Mouse (Mus musculus) ES-E14 (cell line): ENCODE results near the gene Gbx1. TPM values are rescaled to one million over a fixed set of nuclear protein-coding genes. Genes with fewer than 3 reads are reported as not detected.

Source experiments
- DNase-seq: peaks from one replicate; pipeline ENCODE4 v3.0.0-alpha.2; 2013; ENCODE audit warnings: low read depth, low spot score
- H3K27ac ChIP-seq: 2 replicates; pipeline ENCODE4 v1.5.1; 2012; ENCODE audit warnings: low read depth, mild to moderate bottlenecking, low read length, moderate library complexity, mixed read lengths; ENCODE audit not compliant: poor library complexity, insufficient read depth, severe bottlenecking
- H3K36me3 ChIP-seq: 2 replicates; pipeline ENCODE4 v1.6.1; 2012; ENCODE audit warnings: mild to moderate bottlenecking, low read length, moderate library complexity, mixed read lengths; ENCODE audit not compliant: control insufficient read depth, poor library complexity, insufficient read depth, severe bottlenecking
- H3K4me1 ChIP-seq, 2 experiments: fragments of 150-350 bp in 1 of 2; sonication (generic) in 1 of 2; 2 replicates each; pipeline ENCODE4 v1.6.1; 2012; ENCODE audit warnings: low read length in 2 of 2, mild to moderate bottlenecking in 1 of 2, mixed read lengths in 1 of 2; ENCODE audit not compliant: control insufficient read depth in 2 of 2, insufficient read depth in 2 of 2, poor library complexity in 1 of 2
- H3K4me3 ChIP-seq, 2 experiments: fragments of 150-350 bp in 1 of 2; sonication (generic) in 1 of 2; 2 replicates each; pipeline ENCODE4 v1.5.1; 2012; ENCODE audit warnings: low read length in 2 of 2, low read depth in 1 of 2, mild to moderate bottlenecking in 1 of 2, mixed read lengths in 1 of 2; ENCODE audit not compliant: insufficient read depth in 1 of 2, poor library complexity in 1 of 2, severe bottlenecking in 1 of 2
- H3K9ac ChIP-seq: 2 replicates; pipeline ENCODE4 v1.6.1; 2012; ENCODE audit warnings: low read depth, mild to moderate bottlenecking, low read length, mixed read lengths; ENCODE audit not compliant: poor library complexity, insufficient read depth, severe bottlenecking
- H3K9me3 ChIP-seq: fragments of 150-350 bp; sonication (generic); 2 replicates; pipeline ENCODE4 v1.6.1; 2012; ENCODE audit warnings: low read depth, mild to moderate bottlenecking, low read length; ENCODE audit not compliant: control insufficient read depth, insufficient read depth
- CHD2 ChIP-seq: IDR thresholded peaks from 2 replicates; pipeline ENCODE4 v1.6.1; 2014; ENCODE audit warnings: mild to moderate bottlenecking, low read depth, low read length, inconsistent platforms
- HCFC1 ChIP-seq: IDR thresholded peaks from 2 replicates; pipeline ENCODE4 v1.6.1; 2012; ENCODE audit warnings: low read length, inconsistent platforms, borderline replicate concordance; ENCODE audit not compliant: insufficient read depth
- MAFK ChIP-seq: IDR thresholded peaks from 2 replicates; pipeline ENCODE4 v1.6.1; 2014; ENCODE audit warnings: mild to moderate bottlenecking, low read depth, low read length, inconsistent platforms; ENCODE audit not compliant: insufficient read depth
- ZC3H11A ChIP-seq: IDR thresholded peaks from 2 replicates; pipeline ENCODE4 v1.6.1; 2012; ENCODE audit warnings: low read depth, mild to moderate bottlenecking, inconsistent platforms, low read length, borderline replicate concordance
- ZNF384 ChIP-seq: IDR thresholded peaks from 2 replicates; pipeline ENCODE4 v1.6.1; 2012; ENCODE audit warnings: low read depth, low read length, inconsistent platforms
- in situ Hi-C, 2 experiments: fragments of 600-800 bp; cut with MboI; formaldehyde crosslinking; loops; one replicate each; pipeline ENCODE4 v1.15.1; 2025; ENCODE audit warnings: low sequenced_read_pairs in 2 of 2, inconsistent platforms in 1 of 2; ENCODE audit not compliant: unreplicated experiment in 2 of 2
- total RNA-seq: library from RNA; depleted of rRNA; stranded (reverse); fragments of 300-350 nt; gene quantifications from 2 replicates; pipeline ENCODE4 v1.2.3, GENCODE M21; 2012

The Gbx1 gene
- total RNA-seq, 1 experiment, result 0.40 TPM

DNA sequence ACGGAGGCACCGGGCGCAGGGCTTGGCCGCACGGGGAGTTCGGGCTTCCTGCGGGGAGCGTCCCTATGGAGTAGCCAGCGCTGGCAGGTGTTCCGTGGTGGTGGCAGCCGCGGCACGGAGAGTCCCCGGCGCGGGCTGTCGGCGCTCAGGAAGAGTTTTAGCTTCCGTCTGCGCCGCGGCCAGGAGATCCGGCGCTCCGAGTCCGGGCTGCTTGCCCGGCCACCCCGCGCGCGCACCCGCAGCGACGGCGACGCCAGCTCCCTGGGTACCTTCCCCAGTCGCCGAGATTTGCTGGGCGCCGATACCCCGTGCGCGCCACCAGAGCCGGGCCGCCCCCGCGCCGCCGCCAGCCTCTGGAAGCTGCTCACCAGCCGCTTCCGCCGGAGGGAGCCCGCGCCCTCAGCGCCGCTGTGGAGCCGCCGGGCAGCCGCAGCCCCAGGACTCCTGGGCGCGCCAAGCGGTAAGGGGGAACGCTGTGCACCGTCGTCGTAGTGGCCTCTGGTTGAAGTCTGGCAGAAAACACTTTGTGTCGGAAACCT, 52.2 kb downstream of the Gbx1 start:
- in situ Hi-C loops, result no loop called here
- peaks cover 0 to 22% of the 10 kb centered on the region in 2 experiments; a peak in 2 of 4 replicates for H3K4me1 ChIP-seq
- H3K9me3 ChIP-seq, result no peaks in the 10 kb centered on the region
- peak overlapping the region; percentile 58 to 68 for H3K4me3 ChIP-seq
- no peak overlapping the region for H3K27ac ChIP-seq
- TF ChIP-seq ZC3H11A, result no peak
- TF ChIP-seq ZNF384, result no peak
- no peak for TF ChIP-seq HCFC1
- H3K36me3 ChIP-seq, result peaks cover 21% of the 10 kb centered on the region; the same call in 1 of the 2 replicates
- DNase-seq, result no peak
- peak overlapping the region; percentile 59 for H3K9ac ChIP-seq

GRCm38 (mm10) chr5:24474025-24474722, 52.8 kb downstream of the Gbx1 start:
- H3K9ac ChIP-seq, result peak overlapping the region; percentile 59
- H3K4me3 ChIP-seq, result peak overlapping the region; percentile 58 to 68
- TF ChIP-seq ZNF384 (no peak), MAFK (no peak), HCFC1 (no peak), ZC3H11A (no peak), CHD2 (no peak)
- no peak overlapping the region for H3K27ac ChIP-seq
- H3K36me3 ChIP-seq, result peaks cover 19% of the 10 kb centered on the region; the same call in 1 of the 2 replicates
- no peaks in the 10 kb centered on the region for H3K9me3 ChIP-seq
- no peak for DNase-seq
- H3K4me1 ChIP-seq, result peaks cover 0 to 18% of the 10 kb centered on the region in 2 experiments; a peak in 2 of 4 replicates
- in situ Hi-C loops, result no loop called here

- Histone ChIP-seq H3K9ac (peak overlapping the region; percentile 28; the same call in 1 of the 2 replicates), H3K27ac (no peak overlapping the region), H3K4me3 (peak overlapping the region in 1 of 2 experiments; percentile 2; a peak in 1 of 4 replicates), H3K9me3 (no peaks in the 10 kb centered on the region), H3K4me1 (peaks cover 0 to 18% of the 10 kb centered on the region in 2 experiments; a peak in 2 of 4 replicates), H3K36me3 (peaks cover 11% of the 10 kb centered on the region; the same call in 1 of the 2 replicates)
- in situ Hi-C loops, result no loop called here
- TF ChIP-seq HCFC1 (no peak), ZNF384 (no peak), MAFK (no peak), ZC3H11A (no peak), CHD2 (no peak)
- peak; percentile 60 for DNase-seq
Observed at GRCm38 (mm10) chr5:24472884-24473619, 54.0 kb downstream of the Gbx1 start.

DNA sequence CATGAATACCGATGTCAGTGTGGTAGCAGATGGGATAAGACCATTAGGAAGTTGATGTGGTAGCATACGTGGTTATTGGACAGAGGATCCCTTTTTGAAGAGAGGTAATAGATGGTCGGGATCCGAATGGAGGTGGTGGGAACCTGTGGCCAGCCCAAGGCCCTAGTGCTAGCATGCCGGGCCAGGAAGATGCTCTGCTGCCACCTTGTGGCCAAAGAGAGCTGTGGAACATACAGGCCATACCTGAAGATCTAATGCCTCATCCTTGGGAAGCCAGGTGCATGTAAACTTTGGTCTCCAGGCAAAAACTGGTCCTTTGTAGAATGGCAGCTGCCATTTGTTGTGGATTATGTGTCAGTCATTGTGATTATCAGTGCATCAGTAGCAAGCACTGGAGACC, 56.4 kb downstream of the Gbx1 start:
- Histone ChIP-seq H3K4me1 (peaks cover 0 to 14% of the 10 kb centered on the region in 2 experiments; a peak in 2 of 4 replicates), H3K9ac (no peak overlapping the region), H3K36me3 (no peaks in the 10 kb centered on the region), H3K27ac (no peak overlapping the region), H3K9me3 (no peaks in the 10 kb centered on the region), H3K4me3 (no peak overlapping the region)
- DNase-seq, result peak; percentile 77
- TF ChIP-seq MAFK (no peak), CHD2 (no peak), ZC3H11A (peak; percentile 71)
- in situ Hi-C loops, result no loop called here
